Mouse (Mus musculus): ENCODE measurements around the gene Axin1. TPM values are rescaled to one million over a fixed set of nuclear protein-coding genes. Genes with fewer than 3 reads are reported as not detected.

The Axin1 gene
- polyA plus RNA-seq, 1 experiment: 41.0 TPM

DNA sequence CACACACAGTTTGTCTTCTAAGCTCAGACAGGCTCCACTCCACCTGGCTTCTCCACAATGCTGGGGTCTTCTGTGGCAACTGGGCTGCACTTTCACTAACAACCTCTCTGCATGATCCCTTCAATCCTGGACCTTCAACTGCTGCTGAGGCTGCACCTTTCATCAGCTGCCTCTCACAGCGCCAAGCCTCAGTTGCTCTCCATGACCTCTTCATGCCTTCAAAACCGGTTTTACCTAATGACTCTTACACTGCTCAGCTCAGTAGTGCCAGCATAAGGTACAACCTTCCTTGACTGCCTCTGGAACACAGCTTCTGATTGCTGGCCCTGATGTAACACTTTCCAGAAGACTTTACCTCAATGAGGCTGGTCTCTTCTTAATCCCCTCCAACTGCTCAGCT, 83.0 kb downstream of the Axin1 start:
- Histone ChIP-seq H3K9me3 (replicated peaks; ENCODE audit: control insufficient read depth, insufficient read depth, low read length, poor library complexity, severe bottlenecking) (no peaks in the 10 kb centered on the region), H3K4me1 (ENCODE audit: control insufficient read depth, insufficient read depth, low read length) (no peaks in the 10 kb centered on the region), H3K9ac (ENCODE audit: low read depth, poor library complexity, severe bottlenecking) (no peak overlapping the region), H3K4me3 (ENCODE audit: low read depth, low read length) (no peak overlapping the region), H3K36me3 (ENCODE audit: control insufficient read depth, insufficient read depth, low read length, poor library complexity, severe bottlenecking) (no peaks in the 10 kb centered on the region), H3K27me3 (ENCODE audit: control insufficient read depth, insufficient read depth, low read length, poor library complexity, severe bottlenecking) (no peaks in the 10 kb centered on the region), H3K27ac (ENCODE audit: insufficient read depth, low read length) (no peak overlapping the region)
- TF ChIP-seq EP300 (IDR thresholded peaks at IDR 0.05; ENCODE audit: insufficient read depth, low read depth, low read length) (no peak), CTCF (IDR thresholded peaks at IDR 0.05; ENCODE audit: low read depth, low read length) (no peak), POLR2A (IDR thresholded peaks at IDR 0.05; ENCODE audit: insufficient read depth, low read length) (no peak)

DNA sequence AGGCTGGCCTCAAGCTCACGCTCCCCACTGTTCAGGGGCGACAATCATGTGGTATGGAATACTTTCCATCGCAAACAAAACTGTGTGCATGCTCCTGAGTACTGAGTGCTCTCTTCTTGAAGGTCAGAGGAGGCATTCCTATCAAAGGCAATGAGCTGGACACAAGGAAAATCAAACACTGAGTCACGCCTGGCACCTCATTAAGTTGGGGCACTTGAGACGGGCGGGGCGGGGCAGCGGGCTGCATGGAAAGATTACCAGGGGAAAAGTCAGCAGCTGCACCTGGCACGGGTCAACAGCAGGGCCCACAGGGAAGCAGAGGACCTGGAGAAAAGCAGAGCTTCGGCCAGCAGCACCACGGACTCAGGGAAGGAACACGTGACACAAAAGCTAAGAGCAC, 86.7 kb downstream of the Axin1 start:
- Histone ChIP-seq H3K4me1 (ENCODE audit: control insufficient read depth, insufficient read depth, low read length) (no peaks in the 10 kb centered on the region), H3K9ac (ENCODE audit: low read depth, poor library complexity, severe bottlenecking) (no peak overlapping the region), H3K9me3 (replicated peaks; ENCODE audit: control insufficient read depth, insufficient read depth, low read length, poor library complexity, severe bottlenecking) (no peaks in the 10 kb centered on the region), H3K27me3 (ENCODE audit: control insufficient read depth, insufficient read depth, low read length, poor library complexity, severe bottlenecking) (no peaks in the 10 kb centered on the region), H3K36me3 (ENCODE audit: control insufficient read depth, insufficient read depth, low read length, poor library complexity, severe bottlenecking) (no peaks in the 10 kb centered on the region), H3K4me3 (ENCODE audit: low read depth, low read length) (no peak overlapping the region), H3K27ac (ENCODE audit: insufficient read depth, low read length) (no peak overlapping the region)
- TF ChIP-seq CTCF (IDR thresholded peaks at IDR 0.05; ENCODE audit: low read depth, low read length) (no peak), POLR2A (IDR thresholded peaks at IDR 0.05; ENCODE audit: insufficient read depth, low read length) (no peak), EP300 (IDR thresholded peaks at IDR 0.05; ENCODE audit: insufficient read depth, low read depth, low read length) (no peak)

DNA sequence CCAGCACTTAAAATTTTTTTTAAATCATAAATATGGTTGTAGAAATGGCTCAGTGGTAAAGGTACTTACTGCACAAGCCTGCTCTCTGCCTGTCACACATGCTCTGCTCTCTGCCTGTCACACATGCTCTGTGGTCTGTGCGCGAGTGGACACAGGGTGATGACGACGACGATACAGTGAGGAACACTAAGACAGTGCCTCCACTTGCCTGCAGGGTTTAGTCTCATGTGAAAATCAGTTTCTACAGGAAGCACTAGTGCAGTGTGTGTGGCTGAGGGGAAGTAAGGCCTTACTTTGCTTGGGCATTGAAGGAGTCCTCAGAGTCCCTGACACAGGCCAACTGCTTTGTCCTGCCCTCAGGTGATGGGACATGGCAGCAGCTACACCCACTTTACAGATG, 91.3 kb downstream of the Axin1 start:
- no peaks in the 10 kb centered on the region for H3K36me3 ChIP-seq (ENCODE audit: control insufficient read depth, insufficient read depth, low read length, poor library complexity, severe bottlenecking)
- H3K9ac ChIP-seq (ENCODE audit: low read depth, poor library complexity, severe bottlenecking): no peak overlapping the region
- no peak overlapping the region for H3K27ac ChIP-seq (ENCODE audit: insufficient read depth, low read length)

DNA sequence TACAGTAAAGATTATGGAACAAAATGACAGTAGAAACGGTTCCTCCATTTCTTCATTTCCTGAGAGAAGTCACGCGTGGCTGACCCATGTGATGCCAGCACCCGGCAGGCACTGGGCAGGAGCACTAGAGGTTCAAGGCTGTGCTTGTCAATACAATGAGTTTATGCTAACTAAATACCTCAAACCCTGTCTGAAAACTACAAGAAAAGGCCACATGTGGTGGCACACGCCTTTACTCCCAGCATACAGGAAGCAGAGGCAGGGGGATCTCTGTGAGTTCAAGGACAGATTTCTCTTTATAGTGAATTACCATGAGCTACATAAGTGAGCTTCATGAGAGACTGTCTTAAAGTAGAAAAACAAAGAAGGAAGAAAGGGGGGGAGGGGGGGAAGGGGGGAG, 92.7 kb downstream of the Axin1 start:
- H3K36me3 ChIP-seq (ENCODE audit: control insufficient read depth, insufficient read depth, low read length, poor library complexity, severe bottlenecking): no peaks in the 10 kb centered on the region
- no peaks in the 10 kb centered on the region for H3K27me3 ChIP-seq (ENCODE audit: control insufficient read depth, insufficient read depth, low read length, poor library complexity, severe bottlenecking)
- no peak for TF ChIP-seq POLR2A (IDR thresholded peaks at IDR 0.05; ENCODE audit: insufficient read depth, low read length)
- TF ChIP-seq EP300 (IDR thresholded peaks at IDR 0.05; ENCODE audit: insufficient read depth, low read depth, low read length): no peak
- TF ChIP-seq CTCF (IDR thresholded peaks at IDR 0.05; ENCODE audit: low read depth, low read length): no peak
- no peak overlapping the region for H3K27ac ChIP-seq (ENCODE audit: insufficient read depth, low read length)
- no peaks in the 10 kb centered on the region for H3K4me1 ChIP-seq (ENCODE audit: control insufficient read depth, insufficient read depth, low read length)
- no peaks in the 10 kb centered on the region for H3K9me3 ChIP-seq (replicated peaks; ENCODE audit: control insufficient read depth, insufficient read depth, low read length, poor library complexity, severe bottlenecking)
- no peak overlapping the region for H3K9ac ChIP-seq (ENCODE audit: low read depth, poor library complexity, severe bottlenecking)
- no peak overlapping the region for H3K4me3 ChIP-seq (ENCODE audit: low read depth, low read length)

More for the DNA sequence above, 91.3 kb downstream of the Axin1 start:
- Histone ChIP-seq H3K4me1 (ENCODE audit: control insufficient read depth, insufficient read depth, low read length) (no peaks in the 10 kb centered on the region), H3K27me3 (ENCODE audit: control insufficient read depth, insufficient read depth, low read length, poor library complexity, severe bottlenecking) (no peaks in the 10 kb centered on the region), H3K4me3 (ENCODE audit: low read depth, low read length) (no peak overlapping the region), H3K9me3 (replicated peaks; ENCODE audit: control insufficient read depth, insufficient read depth, low read length, poor library complexity, severe bottlenecking) (no peaks in the 10 kb centered on the region)
- TF ChIP-seq EP300 (IDR thresholded peaks at IDR 0.05; ENCODE audit: insufficient read depth, low read depth, low read length) (no peak), POLR2A (IDR thresholded peaks at IDR 0.05; ENCODE audit: insufficient read depth, low read length) (no peak), CTCF (IDR thresholded peaks at IDR 0.05; ENCODE audit: low read depth, low read length) (no peak)

DNA sequence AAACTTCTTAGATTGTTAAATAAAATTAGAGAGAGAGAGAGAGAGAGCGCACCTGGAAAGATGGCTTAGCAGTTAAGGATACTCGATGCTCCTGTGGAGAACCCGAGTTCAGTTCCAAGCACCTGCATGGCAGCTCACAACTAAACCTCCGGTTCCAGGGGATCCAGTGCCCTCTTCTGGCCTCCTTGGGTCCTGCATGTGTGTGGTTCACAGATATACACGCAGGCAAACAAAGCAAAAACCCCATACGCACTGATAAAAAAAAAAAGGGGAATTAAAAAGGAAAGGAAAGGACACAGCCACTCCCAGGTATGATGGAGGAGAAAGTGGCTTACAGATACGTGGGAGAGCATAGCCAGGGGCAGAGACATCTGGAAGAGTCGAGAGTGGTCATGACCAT, 94.4 kb downstream of the Axin1 start:
- no peaks in the 10 kb centered on the region for H3K27me3 ChIP-seq (ENCODE audit: control insufficient read depth, insufficient read depth, low read length, poor library complexity, severe bottlenecking)
- no peaks in the 10 kb centered on the region for H3K36me3 ChIP-seq (ENCODE audit: control insufficient read depth, insufficient read depth, low read length, poor library complexity, severe bottlenecking)
- H3K9me3 ChIP-seq (replicated peaks; ENCODE audit: control insufficient read depth, insufficient read depth, low read length, poor library complexity, severe bottlenecking): no peaks in the 10 kb centered on the region
- no peaks in the 10 kb centered on the region for H3K4me1 ChIP-seq (ENCODE audit: control insufficient read depth, insufficient read depth, low read length)
- TF ChIP-seq CTCF (IDR thresholded peaks at IDR 0.05; ENCODE audit: low read depth, low read length): peak; percentile 83
- no peak for TF ChIP-seq EP300 (IDR thresholded peaks at IDR 0.05; ENCODE audit: insufficient read depth, low read depth, low read length)
- TF ChIP-seq POLR2A (IDR thresholded peaks at IDR 0.05; ENCODE audit: insufficient read depth, low read length): no peak
- no peak overlapping the region for H3K27ac ChIP-seq (ENCODE audit: insufficient read depth, low read length)
- no peak overlapping the region for H3K9ac ChIP-seq (ENCODE audit: low read depth, poor library complexity, severe bottlenecking)
- no peak overlapping the region for H3K4me3 ChIP-seq (ENCODE audit: low read depth, low read length)

DNA sequence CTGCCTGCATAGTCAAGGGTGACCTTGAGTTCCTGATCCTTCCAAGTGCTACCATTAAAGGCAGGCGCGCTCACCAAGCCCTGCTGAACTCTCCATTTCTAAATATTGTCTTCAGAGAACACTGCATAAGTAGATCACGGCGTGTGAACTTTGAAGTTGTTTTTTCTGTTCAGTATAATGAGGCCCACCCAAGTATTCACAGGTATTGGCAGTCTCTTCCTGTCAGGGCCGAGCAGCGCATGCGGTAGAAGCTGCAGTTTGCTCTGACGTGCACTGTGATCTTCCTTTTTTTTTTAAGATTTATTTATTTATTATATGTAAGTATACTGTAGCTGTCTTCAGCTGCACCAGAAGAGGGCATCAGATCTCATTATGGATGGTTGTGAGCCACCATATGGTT, 95.9 kb downstream of the Axin1 start:
- no peak overlapping the region for H3K4me3 ChIP-seq (ENCODE audit: low read depth, low read length)
- H3K9me3 ChIP-seq (replicated peaks; ENCODE audit: control insufficient read depth, insufficient read depth, low read length, poor library complexity, severe bottlenecking): no peaks in the 10 kb centered on the region
- H3K27me3 ChIP-seq (ENCODE audit: control insufficient read depth, insufficient read depth, low read length, poor library complexity, severe bottlenecking): no peaks in the 10 kb centered on the region
- no peaks in the 10 kb centered on the region for H3K36me3 ChIP-seq (ENCODE audit: control insufficient read depth, insufficient read depth, low read length, poor library complexity, severe bottlenecking)
- no peaks in the 10 kb centered on the region for H3K4me1 ChIP-seq (ENCODE audit: control insufficient read depth, insufficient read depth, low read length)
- TF ChIP-seq EP300 (IDR thresholded peaks at IDR 0.05; ENCODE audit: insufficient read depth, low read depth, low read length) (no peak), POLR2A (IDR thresholded peaks at IDR 0.05; ENCODE audit: insufficient read depth, low read length) (no peak), CTCF (IDR thresholded peaks at IDR 0.05; ENCODE audit: low read depth, low read length) (no peak)
- H3K27ac ChIP-seq (ENCODE audit: insufficient read depth, low read length): no peak overlapping the region
- H3K9ac ChIP-seq (ENCODE audit: low read depth, poor library complexity, severe bottlenecking): no peak overlapping the region
